In genomic region chr16:11909035-11909591, GRCm38 (mm10) we compare ENCODE assay signal across 8 mouse cellular contexts. TPM values are rescaled to one million over a fixed set of nuclear protein-coding genes. Genes with fewer than 3 reads are reported as not detected.
A peak's percentile ranks its signal among the peaks of the same experiment; 100 is the strongest.
DNase-seq lines count a peak whose midpoint lies in the region; ATAC-seq lines count a peak whose summit lies in the region.

Cpped1 (minus strand) TSS chr16:11909445.

- peak; percentile 90 for DNase-seq in CD4-positive helper T cell, adult 2 months (ENCODE audit: low read depth, low spot score)
- DNase-seq in brain, embryonic 18.5 days (ENCODE audit: low read depth, low spot score): peak; percentile 74
- peak; percentile 93 for DNase-seq in kidney, postnatal 10 days
- peak; percentile 82 to 86 for DNase-seq in natural killer cell, adult 2 months (ENCODE audit: low spot score in 2 of 2)

- peak within 1 kb of the TSS; percentile 78 for H3K9ac ChIP-seq in heart, embryonic 12.5 days
- peak within 1 kb of the TSS; percentile 81 for H3K9ac ChIP-seq in liver, embryonic 12.5 days
- H3K9ac ChIP-seq in stomach, embryonic 15.5 days: peak within 1 kb of the TSS; percentile 37

- H3K9me3 ChIP-seq in heart, embryonic 12.5 days (replicated peaks): no peaks in the 10 kb centered on the region
- H3K9me3 ChIP-seq in liver, embryonic 12.5 days (replicated peaks): no peaks in the 10 kb centered on the region
- no peaks in the 10 kb centered on the region for H3K9me3 ChIP-seq in stomach, embryonic 15.5 days

- WGBS in heart, embryonic 12.5 days: 0% methylated on average over 32 of the region's 32 CpGs
- WGBS in liver, embryonic 12.5 days (ENCODE audit: insufficient replicate concordance): under 1% methylated on average over 32 of the region's 32 CpGs
- under 1% methylated on average over 32 of the region's 32 CpGs for WGBS in stomach, embryonic 15.5 days

- ATAC-seq in erythroid progenitor cell, adult 5-6 weeks (replicated peaks; ENCODE audit: low FRiP score, poor library complexity, severe bottlenecking): peak; percentile 93
- peak; percentile 94 for ATAC-seq in heart, embryonic 12.5 days (ENCODE audit: insufficient number of reproducible peaks, low FRiP score)
- peak; percentile 97 for ATAC-seq in liver, embryonic 12.5 days
- peak; percentile 97 for ATAC-seq in stomach, embryonic 15.5 days (ENCODE audit: insufficient read depth, low FRiP score, low read depth)

- H3K27ac ChIP-seq in heart, embryonic 12.5 days (ENCODE audit: poor library complexity, severe bottlenecking): peak within 1 kb of the TSS; percentile 88
- peak within 1 kb of the TSS; percentile 81 for H3K27ac ChIP-seq in liver, embryonic 12.5 days
- H3K27ac ChIP-seq in stomach, embryonic 15.5 days: peak within 1 kb of the TSS; percentile 82

- peak within 1 kb of the TSS; percentile 72 for H3K4me2 ChIP-seq in heart, embryonic 12.5 days
- H3K4me2 ChIP-seq in liver, embryonic 12.5 days: peak within 1 kb of the TSS; percentile 77
- H3K4me2 ChIP-seq in stomach, embryonic 15.5 days: peak within 1 kb of the TSS; percentile 72

- H3K4me1 ChIP-seq in heart, embryonic 12.5 days (replicated peaks): peaks cover 8% of the 10 kb centered on the region; the same call in 1 of the 2 replicates
- H3K4me1 ChIP-seq in liver, embryonic 12.5 days: peaks cover 15% of the 10 kb centered on the region
- H3K4me1 ChIP-seq in stomach, embryonic 15.5 days: peaks cover 5% of the 10 kb centered on the region; the same call in 1 of the 2 replicates

- H3K27me3 ChIP-seq in heart, embryonic 12.5 days (replicated peaks): 0 out of 2 replicates have a peak, but pooled peaks cover 2% of the 10 kb centered on the region
- no peaks in the 10 kb centered on the region; the same call in 1 of the 2 replicates for H3K27me3 ChIP-seq in liver, embryonic 12.5 days (replicated peaks)
- no peaks in the 10 kb centered on the region for H3K27me3 ChIP-seq in stomach, embryonic 15.5 days (replicated peaks)

- H3K4me3 ChIP-seq in heart, embryonic 12.5 days: peak within 1 kb of the TSS; percentile 63
- H3K4me3 ChIP-seq in liver, embryonic 12.5 days: peak within 1 kb of the TSS; percentile 75
- peak within 1 kb of the TSS; percentile 58 for H3K4me3 ChIP-seq in stomach, embryonic 15.5 days (replicated peaks)

- no peaks in the 10 kb centered on the region for H3K36me3 ChIP-seq in heart, embryonic 12.5 days
- H3K36me3 ChIP-seq in liver, embryonic 12.5 days: no peaks in the 10 kb centered on the region
- H3K36me3 ChIP-seq in stomach, embryonic 15.5 days: no peaks in the 10 kb centered on the region

RNA-seq across cellular contexts. Expression of gene Cpped1, which starts in this region (rescaled TPM):
- 2.5 and 12.2 TPM in 2 replicates for total RNA-seq in erythroid progenitor cell, adult 5-6 weeks (2015; ENCODE audit: low replicate concordance)
- total RNA-seq in erythroid progenitor cell, adult 5-6 weeks (2017; ENCODE audit: low replicate concordance): 1.1 and 3.3 TPM in 2 replicates
- polyA plus RNA-seq in heart, embryonic 12.5 days (2016; fragmentation: Nextera tagmentation; extraction: Ambion mirVana): 30.6 and 36.3 TPM in 2 replicates
- polyA plus RNA-seq in liver, embryonic 12.5 days (2016; fragmentation: Nextera tagmentation; extraction: Ambion mirVana): 12.4 and 14.3 TPM in 2 replicates
- polyA plus RNA-seq in stomach, embryonic 15.5 days (2015; fragmentation: Nextera tagmentation; extraction: Ambion mirVana): 20.8 and 24.7 TPM in 2 replicates

Comparison
In these comparisons a context has a peak if more than half of its experiments do, and no peak if none do; other contexts are left out.
1. Peak in every context shown above with its lines: DNase-seq, ATAC-seq, H3K4me3 ChIP-seq and H3K27ac ChIP-seq.